14 mouse cellular contexts compared by ENCODE assay signal in genomic region chr2:105801536-105801935, GRCm38 (mm10).
"Had no signal": no experiment of that assay in that cellular context is flagged by ENCODE, and none has a peak within 500 bp of the region (broad histone marks: within the 10 kb centered on the region; RNA-seq: fewer than 3 reads in every experiment).

No protein-coding gene starts in this region.

- H3K9me3 ChIP-seq: limb, embryonic 12.5 days; liver, embryonic 13.5 days; lung, embryonic 15.5 days; megakaryocyte, embryonic 14.5 days; midbrain, embryonic 12.5 days; stomach, embryonic 15.5 days had no signal

- DNase-seq: kidney, postnatal 14 days; liver; liver, embryonic 13.5 days; liver, postnatal 0 days; lung, postnatal 14 days; right cerebral cortex, postnatal 14 days; thymus, adult 2 months; thymus, postnatal 25 days had no signal

- H3K9ac ChIP-seq: limb, embryonic 12.5 days; liver, embryonic 13.5 days; liver, postnatal 0 days; lung, embryonic 15.5 days; midbrain, embryonic 12.5 days; stomach, embryonic 15.5 days had no signal

- H3K27ac ChIP-seq: limb, embryonic 12.5 days; liver, embryonic 13.5 days; lung, embryonic 15.5 days; macrophage; midbrain, embryonic 12.5 days; stomach, embryonic 15.5 days had no signal

- H3K4me2 ChIP-seq: limb, embryonic 12.5 days; liver, embryonic 13.5 days; lung, embryonic 15.5 days; midbrain, embryonic 12.5 days; stomach, embryonic 15.5 days had no signal

- H3K27me3 ChIP-seq: limb, embryonic 12.5 days; liver, embryonic 13.5 days; lung, embryonic 15.5 days; megakaryocyte, embryonic 14.5 days; stomach, embryonic 15.5 days had no signal

- ATAC-seq: liver, postnatal 0 days had no signal

- H3K36me3 ChIP-seq: limb, embryonic 12.5 days; liver, embryonic 13.5 days; lung, embryonic 15.5 days; midbrain, embryonic 12.5 days; stomach, embryonic 15.5 days had no signal

- H3K4me1 ChIP-seq: limb, embryonic 12.5 days; lung, embryonic 15.5 days; megakaryocyte, embryonic 14.5 days; stomach, embryonic 15.5 days had no signal

- H3K4me3 ChIP-seq: limb, embryonic 12.5 days; liver, embryonic 13.5 days; lung, embryonic 15.5 days; megakaryocyte, embryonic 14.5 days; midbrain, embryonic 12.5 days; stomach, embryonic 15.5 days had no signal
